Mouse (Mus musculus) ES-E14 (cell line): ENCODE measurements around the gene Slc1a5. TPM values are rescaled to one million over a fixed set of nuclear protein-coding genes. Genes with fewer than 3 reads are reported as not detected.
A peak's percentile ranks its signal among the peaks of the same experiment; 100 is the strongest.

Experiments used
- DNase-seq: peaks from one replicate; pipeline ENCODE4 v3.0.0-alpha.2; 2013; ENCODE audit warnings: low read depth, low spot score
- H3K27ac ChIP-seq: 2 replicates; pipeline ENCODE4 v1.5.1; 2012; ENCODE audit warnings: low read depth, mild to moderate bottlenecking, low read length, moderate library complexity, mixed read lengths; ENCODE audit not compliant: poor library complexity, insufficient read depth, severe bottlenecking
- H3K36me3 ChIP-seq: 2 replicates; pipeline ENCODE4 v1.6.1; 2012; ENCODE audit warnings: mild to moderate bottlenecking, low read length, moderate library complexity, mixed read lengths; ENCODE audit not compliant: control insufficient read depth, poor library complexity, insufficient read depth, severe bottlenecking
- H3K4me1 ChIP-seq, 2 experiments: fragments of 150-350 bp in 1 of 2; sonication (generic) in 1 of 2; 2 replicates each; pipeline ENCODE4 v1.6.1; 2012; ENCODE audit warnings: low read length in 2 of 2, mild to moderate bottlenecking in 1 of 2, mixed read lengths in 1 of 2; ENCODE audit not compliant: control insufficient read depth in 2 of 2, insufficient read depth in 2 of 2, poor library complexity in 1 of 2
- H3K4me3 ChIP-seq, 2 experiments: fragments of 150-350 bp in 1 of 2; sonication (generic) in 1 of 2; 2 replicates each; pipeline ENCODE4 v1.5.1; 2012; ENCODE audit warnings: low read length in 2 of 2, low read depth in 1 of 2, mild to moderate bottlenecking in 1 of 2, mixed read lengths in 1 of 2; ENCODE audit not compliant: insufficient read depth in 1 of 2, poor library complexity in 1 of 2, severe bottlenecking in 1 of 2
- H3K9ac ChIP-seq: 2 replicates; pipeline ENCODE4 v1.6.1; 2012; ENCODE audit warnings: low read depth, mild to moderate bottlenecking, low read length, mixed read lengths; ENCODE audit not compliant: poor library complexity, insufficient read depth, severe bottlenecking
- H3K9me3 ChIP-seq: fragments of 150-350 bp; sonication (generic); 2 replicates; pipeline ENCODE4 v1.6.1; 2012; ENCODE audit warnings: low read depth, mild to moderate bottlenecking, low read length; ENCODE audit not compliant: control insufficient read depth, insufficient read depth
- CHD2 ChIP-seq: IDR thresholded peaks from 2 replicates; pipeline ENCODE4 v1.6.1; 2014; ENCODE audit warnings: mild to moderate bottlenecking, low read depth, low read length, inconsistent platforms
- HCFC1 ChIP-seq: IDR thresholded peaks from 2 replicates; pipeline ENCODE4 v1.6.1; 2012; ENCODE audit warnings: low read length, inconsistent platforms, borderline replicate concordance; ENCODE audit not compliant: insufficient read depth
- MAFK ChIP-seq: IDR thresholded peaks from 2 replicates; pipeline ENCODE4 v1.6.1; 2014; ENCODE audit warnings: mild to moderate bottlenecking, low read depth, low read length, inconsistent platforms; ENCODE audit not compliant: insufficient read depth
- ZC3H11A ChIP-seq: IDR thresholded peaks from 2 replicates; pipeline ENCODE4 v1.6.1; 2012; ENCODE audit warnings: low read depth, mild to moderate bottlenecking, inconsistent platforms, low read length, borderline replicate concordance
- ZNF384 ChIP-seq: IDR thresholded peaks from 2 replicates; pipeline ENCODE4 v1.6.1; 2012; ENCODE audit warnings: low read depth, low read length, inconsistent platforms
- in situ Hi-C, 2 experiments: fragments of 600-800 bp; cut with MboI; formaldehyde crosslinking; loops; one replicate each; pipeline ENCODE4 v1.15.1; 2025; ENCODE audit warnings: low sequenced_read_pairs in 2 of 2, inconsistent platforms in 1 of 2; ENCODE audit not compliant: unreplicated experiment in 2 of 2
- total RNA-seq: library from RNA; depleted of rRNA; stranded (reverse); fragments of 300-350 nt; gene quantifications from 2 replicates; pipeline ENCODE4 v1.2.3, GENCODE M21; 2012

Slc1a5 gene
- total RNA-seq, 1 experiment = 72.0 TPM

DNA sequence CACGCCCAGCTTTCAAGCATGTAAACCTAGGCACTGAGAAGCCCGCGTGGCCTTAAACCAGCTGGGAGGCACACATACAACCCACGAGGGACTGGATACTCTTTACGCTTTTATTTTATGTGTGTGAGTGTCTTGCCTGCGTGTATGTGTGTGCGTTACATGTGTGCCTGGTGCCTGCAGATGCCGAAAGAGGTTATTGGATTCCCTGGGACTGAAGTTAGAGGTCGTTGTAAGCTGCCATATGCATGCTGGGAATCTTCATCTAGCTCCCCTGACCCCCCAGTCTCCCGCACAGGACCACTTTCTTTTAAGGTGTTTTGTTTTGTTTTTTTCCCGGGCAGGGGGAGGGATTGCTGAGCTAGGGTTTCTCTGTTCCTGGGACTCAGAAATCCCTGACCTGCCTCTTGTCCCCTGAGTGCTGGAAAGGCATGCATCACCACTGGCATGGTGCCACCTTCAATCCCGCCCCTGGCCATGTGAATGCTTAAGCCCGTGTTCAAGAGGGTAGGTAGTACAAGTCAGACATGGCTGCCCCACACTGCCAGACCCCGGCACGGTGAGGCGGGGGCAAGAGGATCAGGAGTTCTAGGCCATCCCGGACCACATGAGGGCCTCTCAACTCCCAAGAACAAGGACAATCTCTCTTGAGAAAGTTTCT lies 2.7 kb downstream of the Slc1a5 start:
- Histone ChIP-seq H3K4me3 (peak overlapping the region; percentile 90 to 97), H3K27ac (0 out of 2 replicates have a peak overlapping the region, but pooled peaks have one; percentile 3), H3K9me3 (no peaks in the 10 kb centered on the region), H3K4me1 (peaks cover 2 to 13% of the 10 kb centered on the region in 2 experiments; a peak in 3 of 4 replicates), H3K36me3 (peaks cover 34% of the 10 kb centered on the region), H3K9ac (peak overlapping the region; percentile 86)
- DNase-seq = no peak
- no peak for TF ChIP-seq ZC3H11A
- TF ChIP-seq MAFK = no peak
- no peak for TF ChIP-seq HCFC1
- no peak for TF ChIP-seq CHD2
- in situ Hi-C loops = no loop called here

DNA sequence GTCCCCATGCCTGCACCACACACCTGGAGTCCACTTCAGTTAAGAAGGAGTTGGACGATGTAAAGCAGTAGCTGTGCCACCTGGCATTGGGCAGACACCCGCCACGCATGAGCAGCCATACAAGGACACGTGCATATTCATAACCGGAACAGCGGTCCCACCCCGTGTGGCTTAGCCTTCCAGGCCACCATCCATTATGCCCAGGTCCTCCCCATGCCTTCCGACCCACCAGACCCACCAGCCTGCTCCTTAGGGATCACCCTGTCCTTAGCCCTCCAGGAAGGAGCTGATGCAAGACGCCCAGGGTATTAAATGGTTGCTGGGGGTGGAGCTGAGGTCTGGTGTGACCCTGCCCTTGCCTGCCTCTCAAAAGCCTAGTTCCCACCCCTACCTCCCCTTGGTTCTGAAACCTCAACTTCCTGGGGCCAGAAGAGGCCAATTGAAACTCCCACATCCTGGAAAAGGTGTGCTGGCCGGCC lies 3.4 kb downstream of the Slc1a5 start:
- no peak for DNase-seq
- peak overlapping the region; percentile 85; the same call in 1 of the 2 replicates for H3K27ac ChIP-seq

DNA sequence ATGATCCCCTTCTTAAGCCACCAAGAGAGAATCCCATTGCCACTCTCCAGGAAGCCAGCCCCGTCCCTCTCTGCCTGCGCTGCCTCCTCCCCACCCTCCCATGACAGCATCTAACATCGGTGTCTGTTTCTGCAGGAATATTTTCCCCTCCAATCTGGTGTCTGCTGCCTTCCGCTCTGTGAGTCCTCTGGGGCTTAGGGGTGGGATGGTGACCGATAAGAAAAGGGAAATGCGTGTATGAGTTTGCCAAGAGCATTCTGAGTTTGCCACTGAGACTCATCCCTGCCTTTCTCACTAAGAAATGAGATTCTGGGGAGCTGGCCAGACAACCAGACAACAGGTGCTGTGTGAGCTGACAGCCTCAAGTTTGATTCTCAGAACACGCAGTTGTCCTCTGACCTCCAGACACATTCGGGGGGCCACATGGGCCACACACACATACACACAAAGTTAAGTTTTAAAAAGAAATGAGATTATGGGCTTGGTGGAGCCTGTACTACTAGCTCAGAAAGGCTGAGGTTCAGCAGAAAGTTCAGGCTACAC lies 4.5 kb downstream of the Slc1a5 start:
- in situ Hi-C loops = no loop called here
- peaks cover 45% of the 10 kb centered on the region for H3K36me3 ChIP-seq
- DNase-seq = no peak
- TF ChIP-seq ZC3H11A (no peak), CHD2 (no peak), HCFC1 (no peak), MAFK (no peak), ZNF384 (no peak)
- no peak overlapping the region for H3K4me3 ChIP-seq
- H3K9me3 ChIP-seq = no peaks in the 10 kb centered on the region
- no peak overlapping the region for H3K27ac ChIP-seq
- H3K4me1 ChIP-seq = peaks cover 0 to 9% of the 10 kb centered on the region in 2 experiments; a peak in 2 of 4 replicates
- no peak overlapping the region for H3K9ac ChIP-seq

More for the DNA sequence above, 3.4 kb downstream of the Slc1a5 start:
- Histone ChIP-seq H3K4me1 (peaks cover 0 to 11% of the 10 kb centered on the region in 2 experiments; a peak in 3 of 4 replicates), H3K4me3 (peak overlapping the region; percentile 90 to 97), H3K9ac (peak overlapping the region; percentile 86), H3K36me3 (peaks cover 38% of the 10 kb centered on the region), H3K9me3 (no peaks in the 10 kb centered on the region)
- in situ Hi-C loops = no loop called here
- TF ChIP-seq MAFK = no peak
- no peak for TF ChIP-seq CHD2
- no peak for TF ChIP-seq HCFC1
- no peak for TF ChIP-seq ZC3H11A
- no peak for TF ChIP-seq ZNF384

DNA sequence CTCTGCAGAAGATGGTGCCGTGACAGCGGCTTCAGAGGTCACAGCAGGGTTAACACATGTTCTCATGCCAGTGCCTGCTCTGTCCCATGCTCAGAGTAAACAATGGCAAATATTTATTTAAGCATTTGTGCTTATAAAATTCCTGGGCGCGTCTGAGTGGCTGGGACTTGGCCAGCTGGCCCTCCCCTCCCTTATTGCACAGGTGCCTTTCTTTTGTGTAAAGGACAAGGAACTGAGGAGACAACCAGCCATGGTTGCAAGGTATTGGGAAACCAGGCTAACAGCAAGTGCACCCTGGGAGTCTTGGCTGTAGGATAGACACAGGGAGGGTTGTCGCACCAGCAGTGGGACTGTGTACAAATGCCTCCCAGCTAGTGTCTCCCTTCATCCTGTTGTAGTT lies 11.2 kb downstream of the Slc1a5 start:
- H3K9me3 ChIP-seq = no peaks in the 10 kb centered on the region
- no peak for DNase-seq
- in situ Hi-C loops = no loop called here
- H3K36me3 ChIP-seq = peaks cover 48% of the 10 kb centered on the region
- TF ChIP-seq ZNF384 (no peak), CHD2 (no peak), ZC3H11A (no peak), HCFC1 (no peak), MAFK (no peak)
- H3K4me3 ChIP-seq = no peak overlapping the region
- no peak overlapping the region for H3K9ac ChIP-seq
- H3K27ac ChIP-seq = no peak overlapping the region
- H3K4me1 ChIP-seq = 0 out of 4 replicates have a peak, but pooled peaks cover 0 to 3% of the 10 kb centered on the region in 2 experiments

DNA sequence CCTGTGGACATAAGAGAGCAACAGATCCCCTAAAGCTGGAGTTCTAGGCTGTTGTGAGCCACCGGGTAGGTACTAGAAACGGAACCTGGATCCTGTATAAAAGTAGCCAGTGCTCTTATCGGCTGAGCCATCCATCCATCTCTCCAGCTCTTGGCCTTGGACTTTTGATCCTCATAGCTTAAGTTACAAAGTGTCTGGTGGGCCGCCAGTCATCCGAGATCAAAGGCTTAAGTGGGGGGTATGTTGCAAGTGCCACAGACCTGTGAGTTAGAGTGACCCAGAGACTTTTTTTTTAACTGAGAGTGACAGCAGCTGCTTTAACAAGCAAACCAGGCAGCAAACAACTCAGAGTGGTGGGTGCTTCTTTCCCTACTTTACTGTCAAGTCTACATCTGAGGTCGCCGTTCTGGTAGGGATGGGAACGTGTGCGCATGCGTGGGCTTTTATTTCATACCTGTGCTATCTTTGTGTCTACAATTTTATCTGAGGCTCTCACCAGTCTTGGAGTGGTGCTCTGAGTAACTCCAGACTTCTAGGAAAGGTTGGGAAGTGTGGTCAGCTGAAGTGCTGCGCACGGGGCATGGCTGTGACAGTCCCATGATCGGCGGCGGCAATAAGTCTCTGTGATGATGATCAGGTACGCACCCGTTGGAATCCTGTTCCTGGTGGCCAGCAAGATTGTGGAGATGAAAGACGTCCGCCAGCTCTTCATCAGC lies 12.0 kb downstream of the Slc1a5 start:
- H3K9ac ChIP-seq = no peak overlapping the region
- TF ChIP-seq HCFC1 = no peak
- TF ChIP-seq ZNF384 = no peak
- TF ChIP-seq CHD2 = no peak
- no peak for TF ChIP-seq MAFK
- TF ChIP-seq ZC3H11A = no peak
- peaks cover 49% of the 10 kb centered on the region for H3K36me3 ChIP-seq
- 0 out of 4 replicates have a peak, but pooled peaks cover 0 to 3% of the 10 kb centered on the region in 2 experiments for H3K4me1 ChIP-seq
- H3K9me3 ChIP-seq = no peaks in the 10 kb centered on the region
- H3K27ac ChIP-seq = no peak overlapping the region
- no peak overlapping the region for H3K4me3 ChIP-seq
- in situ Hi-C loops = no loop called here
- DNase-seq = no peak
